Mouse (Mus musculus) midbrain, embryonic 11.5 days (tissue): ENCODE measurements around the gene C130074G19Rik. TPM values are rescaled to one million over a fixed set of nuclear protein-coding genes. Genes with fewer than 3 reads are reported as not detected.

ENCODE experiments used
- ATAC-seq: fragments of 200-750 bp; cut with Nextera tagmentation; 2 replicates; pipeline ENCODE4 v1.8.0; 2017; ENCODE audit warnings: moderate TSS enrichment, moderate library complexity; ENCODE audit not compliant: low FRiP score
- DNase-seq: peaks from one replicate; pipeline ENCODE4 v3.0.0; 2015; ENCODE audit warnings: low spot score; ENCODE audit errors: missing footprints
- H3K27ac ChIP-seq: fragments of 300-500 bp; sonication (generic); 2 replicates; pipeline ENCODE4 v1.5.1; 2014; ENCODE audit warnings: low read depth, low read length
- H3K27me3 ChIP-seq: fragments of 300-500 bp; sonication (generic); 2 replicates; pipeline ENCODE4 v1.6.1; 2014; ENCODE audit warnings: mild to moderate bottlenecking, low read length, moderate library complexity, mixed read lengths; ENCODE audit not compliant: control insufficient read depth, insufficient read depth
- H3K36me3 ChIP-seq: fragments of 300-500 bp; sonication (generic); 2 replicates; pipeline ENCODE4 v1.6.1; 2014; ENCODE audit warnings: mild to moderate bottlenecking, low read length, moderate library complexity, mixed read lengths; ENCODE audit not compliant: control insufficient read depth, insufficient read depth
- H3K4me1 ChIP-seq: fragments of 300-500 bp; sonication (generic); 2 replicates; pipeline ENCODE4 v1.6.1; 2014; ENCODE audit warnings: low read length; ENCODE audit not compliant: control insufficient read depth, insufficient read depth
- H3K4me2 ChIP-seq: fragments of 300-500 bp; sonication (generic); 2 replicates; pipeline ENCODE4 v1.6.1; 2014; ENCODE audit warnings: mild to moderate bottlenecking, moderate library complexity
- H3K4me3 ChIP-seq: fragments of 300-500 bp; sonication (generic); 2 replicates; pipeline ENCODE4 v1.5.1; 2014; ENCODE audit warnings: low read depth, low read length
- H3K9ac ChIP-seq: fragments of 300-500 bp; sonication (generic); 2 replicates; pipeline ENCODE4 v1.6.1; 2014; ENCODE audit warnings: low read length
- H3K9me3 ChIP-seq: fragments of 300-500 bp; sonication (generic); 2 replicates; pipeline ENCODE4 v1.6.1; 2016; ENCODE audit warnings: low read length; ENCODE audit not compliant: control insufficient read depth
- WGBS: fragments of 180-500 bp; shearing (Covaris S2); extraction: QIAGEN DNeasy Blood & Tissue Kit; methylation state at CpG from one replicate; pipeline ENCODE4 v1.1.7; 2014; 5-methylcytosine and 5-hydroxymethylcytosine counted together
- polyA plus RNA-seq: library from polyadenylated mRNA; unstranded; fragments of >200 nt; fragmentation: Nextera tagmentation; extraction: Ambion mirVana; gene quantifications from 2 replicates; pipeline ENCODE4 v1.2.1, GENCODE M21; 2014

Gene C130074G19Rik
- polyA plus RNA-seq, 1 experiment from 2014 or later: 0.52 TPM

DNA sequence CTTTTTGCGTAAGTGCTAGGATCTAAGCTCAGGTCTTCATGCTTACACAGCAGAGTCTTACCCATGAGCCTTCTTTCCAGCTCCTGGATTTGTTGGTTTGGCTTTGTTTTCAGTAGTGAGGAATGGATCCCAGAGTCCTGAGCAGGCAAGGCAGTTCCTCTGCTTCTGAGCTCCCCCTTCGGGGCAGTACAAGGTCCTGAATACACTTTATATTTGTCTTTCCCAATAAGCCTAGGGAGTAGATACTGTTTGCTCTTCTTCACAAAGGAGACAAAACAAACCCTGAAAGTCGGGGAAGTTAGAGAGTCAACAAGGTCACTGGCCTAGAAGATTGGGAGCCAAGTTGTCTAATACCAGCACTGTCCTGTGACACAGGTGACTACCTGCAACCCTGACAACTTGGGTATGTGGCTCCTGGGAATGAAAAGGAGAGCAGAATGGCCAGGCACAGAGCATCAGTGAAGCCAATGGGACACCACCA, 15.3 kb downstream of the C130074G19Rik start:
- H3K36me3 ChIP-seq: no peaks in the 10 kb centered on the region
- no peak for DNase-seq
- no peaks in the 10 kb centered on the region for H3K9me3 ChIP-seq
- WGBS: 69% methylated on average over 3 of the region's 3 CpGs
- no peak overlapping the region for H3K4me3 ChIP-seq
- H3K4me2 ChIP-seq: no peak overlapping the region
- ATAC-seq: no peak
- no peak overlapping the region for H3K27ac ChIP-seq
- H3K4me1 ChIP-seq: peaks cover 5% of the 10 kb centered on the region; the same call in 1 of the 2 replicates
- no peak overlapping the region for H3K9ac ChIP-seq
- no peaks in the 10 kb centered on the region; the same call in 1 of the 2 replicates for H3K27me3 ChIP-seq

DNA sequence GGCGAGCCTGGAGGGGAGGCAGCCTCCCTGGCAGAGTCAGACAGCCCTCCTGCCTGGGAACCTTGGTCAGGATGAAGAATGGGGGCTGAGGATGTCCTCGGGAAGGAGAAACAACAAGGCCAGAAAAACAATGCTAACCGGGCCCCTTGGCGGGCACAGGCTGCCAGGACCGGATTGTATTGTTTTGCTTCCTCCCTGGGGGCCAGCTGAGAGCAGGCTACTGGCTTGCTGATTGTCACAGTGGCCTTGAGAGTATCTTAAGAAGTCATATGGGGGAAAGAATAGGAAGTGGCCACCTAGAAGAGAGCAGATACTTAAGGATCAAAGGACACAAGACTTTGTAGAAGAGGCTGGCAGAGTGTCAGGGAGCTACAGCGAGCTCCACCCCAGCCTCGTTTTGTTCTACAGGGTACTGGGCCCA, 18.6 kb downstream of the C130074G19Rik start:
- no peak overlapping the region for H3K4me2 ChIP-seq
- 14% methylated on average over 7 of the region's 7 CpGs for WGBS
- no peak for ATAC-seq
- DNase-seq: peak; percentile 78
- H3K4me3 ChIP-seq: no peak overlapping the region
- peaks cover 5% of the 10 kb centered on the region; the same call in 1 of the 2 replicates for H3K4me1 ChIP-seq
- no peaks in the 10 kb centered on the region for H3K36me3 ChIP-seq
- H3K27ac ChIP-seq: no peak overlapping the region
- no peaks in the 10 kb centered on the region for H3K27me3 ChIP-seq
- H3K9me3 ChIP-seq: no peaks in the 10 kb centered on the region
- H3K9ac ChIP-seq: peak overlapping the region; percentile 20; the same call in 1 of the 2 replicates

- H3K27me3 ChIP-seq: no peaks in the 10 kb centered on the region
- H3K36me3 ChIP-seq: no peaks in the 10 kb centered on the region
- no peak for ATAC-seq
- no peak overlapping the region for H3K4me2 ChIP-seq
- peak; percentile 64 for DNase-seq
- no peaks in the 10 kb centered on the region for H3K9me3 ChIP-seq
- WGBS: 90% methylated on average over 6 of the region's 6 CpGs
- peaks cover 5% of the 10 kb centered on the region; the same call in 1 of the 2 replicates for H3K4me1 ChIP-seq
- no peak overlapping the region for H3K27ac ChIP-seq
- H3K9ac ChIP-seq: no peak overlapping the region
- no peak overlapping the region for H3K4me3 ChIP-seq
Observed at GRCm38 (mm10) chr1:184862636-184863035, 20.4 kb downstream of the C130074G19Rik start.

- H3K9me3 ChIP-seq: no peaks in the 10 kb centered on the region
- no peak for DNase-seq
- H3K27ac ChIP-seq: no peak overlapping the region
- no peak for ATAC-seq
- no peak overlapping the region for H3K4me3 ChIP-seq
- no peaks in the 10 kb centered on the region for H3K36me3 ChIP-seq
- H3K9ac ChIP-seq: no peak overlapping the region
- H3K27me3 ChIP-seq: no peaks in the 10 kb centered on the region
- H3K4me1 ChIP-seq: peaks cover 5% of the 10 kb centered on the region; the same call in 1 of the 2 replicates
- WGBS: 86% methylated on average over 2 of the region's 2 CpGs
- H3K4me2 ChIP-seq: no peak overlapping the region
Observed at GRCm38 (mm10) chr1:184861551-184861950, 21.5 kb downstream of the C130074G19Rik start.

- Histone ChIP-seq H3K27ac (no peak overlapping the region), H3K9me3 (no peaks in the 10 kb centered on the region), H3K4me1 (peaks cover 5% of the 10 kb centered on the region; the same call in 1 of the 2 replicates), H3K4me3 (no peak overlapping the region), H3K9ac (no peak overlapping the region), H3K4me2 (no peak overlapping the region), H3K27me3 (no peaks in the 10 kb centered on the region), H3K36me3 (no peaks in the 10 kb centered on the region)
- peak; percentile 76 for DNase-seq
- 51% methylated on average over 3 of the region's 3 CpGs for WGBS
- no peak for ATAC-seq
Observed at GRCm38 (mm10) chr1:184860276-184860675, 22.7 kb downstream of the C130074G19Rik start.

DNA sequence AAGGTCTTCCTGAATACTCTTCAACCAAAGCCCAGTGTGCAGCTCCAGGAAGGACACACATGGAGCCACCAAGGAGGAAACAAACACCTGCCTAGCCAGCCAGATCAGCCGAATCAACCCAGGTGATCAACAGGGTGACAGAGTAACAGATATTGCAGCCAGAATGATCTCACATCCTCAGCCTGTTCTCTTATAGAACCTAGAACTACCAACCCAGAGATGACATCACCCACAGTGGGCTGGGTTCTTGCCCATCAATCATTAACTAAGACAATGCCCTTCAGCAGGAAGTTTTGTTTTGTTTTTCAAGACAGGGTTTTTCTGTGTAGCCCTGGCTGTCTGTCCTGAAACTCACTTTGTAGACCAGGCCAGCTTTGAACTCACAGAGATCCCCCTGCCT, 24.8 kb downstream of the C130074G19Rik start:
- Histone ChIP-seq H3K36me3 (no peaks in the 10 kb centered on the region), H3K27me3 (no peaks in the 10 kb centered on the region), H3K4me3 (no peak overlapping the region), H3K9ac (no peak overlapping the region), H3K27ac (no peak overlapping the region), H3K9me3 (no peaks in the 10 kb centered on the region), H3K4me1 (no peaks in the 10 kb centered on the region), H3K4me2 (no peak overlapping the region)
- ATAC-seq (no peak), DNase-seq (peak; percentile 73)
- 82% methylated on average over 1 of the region's 1 CpGs for WGBS

- Histone ChIP-seq H3K27me3 (no peaks in the 10 kb centered on the region), H3K4me1 (no peaks in the 10 kb centered on the region), H3K27ac (no peak overlapping the region), H3K36me3 (no peaks in the 10 kb centered on the region), H3K4me2 (no peak overlapping the region), H3K9me3 (no peaks in the 10 kb centered on the region), H3K4me3 (no peak overlapping the region), H3K9ac (no peak overlapping the region)
- WGBS: 91% methylated on average over 9 of the region's 9 CpGs
- no peak for DNase-seq
- ATAC-seq: no peak
Observed at GRCm38 (mm10) chr1:184857216-184857615, 25.8 kb downstream of the C130074G19Rik start.

GRCm38 (mm10) chr1:184853922-184854321, 29.1 kb downstream of the C130074G19Rik start:
- no peak overlapping the region for H3K4me3 ChIP-seq

DNA sequence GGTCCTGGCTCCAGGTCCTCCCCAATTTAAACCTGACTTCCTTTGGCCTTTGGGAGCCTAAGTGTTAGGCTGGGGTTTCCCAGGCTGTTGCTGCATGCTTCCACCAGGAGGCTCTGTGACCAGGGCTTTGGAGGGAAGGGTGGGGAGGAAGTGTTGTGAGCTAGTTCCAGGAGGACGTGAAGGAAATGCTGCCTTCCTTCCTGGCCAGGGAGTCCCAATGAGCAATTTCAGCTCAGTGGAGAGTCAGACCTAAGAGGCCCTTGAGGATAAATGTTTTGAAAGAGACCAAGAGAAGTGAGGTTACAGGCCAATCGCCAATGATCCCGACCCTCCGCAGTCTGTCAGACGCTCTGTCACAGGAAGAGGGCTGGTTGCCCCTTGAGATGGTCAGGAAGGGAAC, 29.7 kb downstream of the C130074G19Rik start:
- no peaks in the 10 kb centered on the region; the same call in none of the 2 replicates for H3K27me3 ChIP-seq
- 24% methylated on average over 5 of the region's 5 CpGs for WGBS
- ATAC-seq (peak; percentile 54; the same call in 1 of the 2 replicates), DNase-seq (peak; percentile 87)
- H3K27ac ChIP-seq: no peak overlapping the region
- no peaks in the 10 kb centered on the region for H3K4me1 ChIP-seq
- no peak overlapping the region for H3K9ac ChIP-seq
- H3K36me3 ChIP-seq: no peaks in the 10 kb centered on the region
- no peaks in the 10 kb centered on the region for H3K9me3 ChIP-seq
- H3K4me2 ChIP-seq: no peak overlapping the region
- H3K4me3 ChIP-seq: no peak overlapping the region

More at GRCm38 (mm10) chr1:184853922-184854321, 29.1 kb downstream of the C130074G19Rik start:
- DNase-seq (no peak), ATAC-seq (no peak)
- no peak overlapping the region for H3K9ac ChIP-seq
- no peaks in the 10 kb centered on the region for H3K9me3 ChIP-seq
- H3K27ac ChIP-seq: no peak overlapping the region
- WGBS: 57% methylated on average over 3 of the region's 3 CpGs
- H3K4me2 ChIP-seq: no peak overlapping the region
- no peaks in the 10 kb centered on the region for H3K4me1 ChIP-seq
- H3K36me3 ChIP-seq: no peaks in the 10 kb centered on the region
- no peaks in the 10 kb centered on the region; the same call in 1 of the 2 replicates for H3K27me3 ChIP-seq
